Mouse (Mus musculus): ENCODE results near the gene Ppp1r36. TPM values are rescaled to one million over a fixed set of nuclear protein-coding genes. Genes with fewer than 3 reads are reported as not detected.
A peak's percentile ranks its signal among the peaks of the same experiment; 100 is the strongest.
"Not testable (repeated sequence)": the region's sequence is repeated elsewhere in the genome, so short reads cannot be mapped to it uniquely, and the experiment has no call there.

Gene Ppp1r36
- polyA plus RNA-seq, 1 experiment from 2014 or later, result 0.75 TPM

DNA sequence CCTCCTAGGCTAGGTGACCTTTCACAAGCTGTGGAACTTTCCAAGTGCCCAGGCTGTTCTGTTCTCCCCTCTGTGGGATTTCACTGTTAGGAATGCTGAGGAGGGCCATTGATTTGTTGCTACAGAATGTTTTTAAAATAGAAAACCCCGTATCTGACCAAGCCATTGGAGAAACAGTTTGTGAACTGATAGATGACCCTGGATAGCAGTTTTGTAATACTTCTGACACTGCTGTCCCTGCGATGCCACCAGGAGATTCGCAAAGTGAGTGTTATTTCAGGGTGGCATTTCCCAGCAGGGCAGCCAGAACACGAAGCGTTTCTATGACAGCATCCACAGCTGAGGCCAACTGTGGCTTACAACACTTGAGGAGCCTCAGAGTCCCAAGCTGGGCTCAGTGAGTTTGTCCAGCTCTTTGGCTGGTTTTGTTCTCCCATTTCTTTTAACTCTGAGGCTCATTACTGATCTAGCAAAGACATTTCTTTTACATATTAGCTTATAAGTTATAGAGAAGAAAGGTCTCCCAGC, 13.6 kb downstream of the Ppp1r36 start:
- Histone ChIP-seq H3K4me2 (replicated peaks) (no peak overlapping the region), H3K4me1 (peaks cover 7% of the 10 kb centered on the region), H3K27ac (no peak overlapping the region), H3K9me3 (no peaks in the 10 kb centered on the region), H3K27me3 (replicated peaks) (peaks cover 11% of the 10 kb centered on the region), H3K36me3 (no peaks in the 10 kb centered on the region), H3K4me3 (no peak overlapping the region), H3K9ac (no peak overlapping the region)
- ATAC-seq (ENCODE audit: low FRiP score, low read depth), result no peak
- 60% methylated on average over 5 of the region's 5 CpGs for WGBS

DNA sequence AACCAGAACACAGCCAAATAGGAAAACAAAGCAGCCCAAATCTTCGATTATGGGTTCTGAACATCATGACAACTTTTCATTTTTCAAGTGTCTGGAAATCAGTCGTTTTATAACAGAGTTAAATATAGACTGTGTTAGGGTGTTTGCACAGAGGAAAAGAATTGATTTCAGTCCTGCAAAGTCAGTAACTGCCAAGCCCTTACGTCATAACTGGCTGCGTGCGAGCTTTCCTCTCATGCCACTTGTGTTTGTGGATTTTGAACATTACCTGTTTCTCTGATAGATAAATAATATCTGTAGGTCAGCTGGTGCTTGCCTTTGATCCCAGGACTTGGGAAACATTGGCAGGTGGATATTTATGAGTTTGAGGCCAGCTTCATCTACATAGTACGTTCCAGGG, 14.1 kb downstream of the Ppp1r36 start:
- H3K4me1 ChIP-seq, result peaks cover 7% of the 10 kb centered on the region
- H3K27ac ChIP-seq, result no peak overlapping the region
- H3K36me3 ChIP-seq, result no peaks in the 10 kb centered on the region
- no peak overlapping the region for H3K4me2 ChIP-seq (replicated peaks)
- H3K9ac ChIP-seq, result no peak overlapping the region
- ATAC-seq (ENCODE audit: low FRiP score, low read depth), result no peak
- H3K27me3 ChIP-seq (replicated peaks), result peaks cover 11% of the 10 kb centered on the region
- H3K4me3 ChIP-seq, result no peak overlapping the region
- H3K9me3 ChIP-seq, result no peaks in the 10 kb centered on the region
- 90% methylated on average over 6 of the region's 6 CpGs for WGBS

DNA sequence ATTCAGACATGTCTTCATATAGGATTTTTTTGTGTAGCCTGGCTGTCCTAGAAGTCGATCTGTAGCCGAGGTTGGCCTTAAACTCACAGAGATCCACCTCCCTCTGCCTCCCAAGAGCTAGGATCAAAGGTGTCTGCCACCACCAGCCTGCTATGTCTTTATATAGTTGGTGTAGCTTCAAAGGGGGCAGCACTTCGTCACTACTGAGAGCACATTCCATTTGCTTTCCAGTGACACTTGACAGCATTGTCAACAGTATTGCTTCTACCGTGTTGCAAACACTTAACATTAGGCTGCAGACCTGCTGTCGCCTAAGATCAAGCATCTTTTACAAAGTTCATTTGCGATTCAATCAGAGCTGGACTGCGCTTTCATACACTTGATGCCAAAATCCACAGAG, 16.8 kb downstream of the Ppp1r36 start:
- Histone ChIP-seq H3K36me3 (no peaks in the 10 kb centered on the region), H3K4me3 (no peak overlapping the region), H3K9me3 (no peaks in the 10 kb centered on the region), H3K9ac (no peak overlapping the region), H3K4me1 (peaks cover 7% of the 10 kb centered on the region), H3K27ac (no peak overlapping the region), H3K4me2 (replicated peaks) (no peak overlapping the region), H3K27me3 (replicated peaks) (peaks cover 11% of the 10 kb centered on the region)
- 38% methylated on average over 7 of the region's 7 CpGs for WGBS
- no peak for ATAC-seq (ENCODE audit: low FRiP score, low read depth)

DNA sequence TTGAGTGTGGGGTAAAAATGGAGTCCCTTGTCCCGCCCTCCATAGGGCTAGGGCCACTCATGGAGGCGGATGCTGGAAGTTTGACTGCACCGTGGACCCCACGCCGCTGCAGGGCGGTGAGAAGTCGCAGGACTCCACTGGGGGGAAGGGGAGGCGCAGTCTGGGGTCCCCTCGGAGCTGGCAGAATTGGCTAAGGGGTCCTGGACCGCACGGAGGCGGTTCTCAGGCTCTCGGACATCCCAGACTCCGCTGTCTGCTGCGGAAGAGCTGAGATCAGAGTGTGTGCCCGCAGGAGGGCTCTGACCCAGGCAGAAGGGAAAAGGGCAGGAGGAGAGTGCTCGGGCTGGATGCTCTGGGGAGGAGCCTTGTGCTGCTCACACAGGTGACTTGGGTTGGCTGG, 17.7 kb downstream of the Ppp1r36 start:
- no peaks in the 10 kb centered on the region for H3K36me3 ChIP-seq
- H3K27ac ChIP-seq, result no peak overlapping the region
- peak overlapping the region; percentile 57 for H3K4me2 ChIP-seq (replicated peaks)
- H3K4me3 ChIP-seq, result peak overlapping the region; percentile 22; the same call in 1 of the 2 replicates
- peaks cover 7% of the 10 kb centered on the region for H3K4me1 ChIP-seq
- peaks cover 11% of the 10 kb centered on the region for H3K27me3 ChIP-seq (replicated peaks)
- no peaks in the 10 kb centered on the region for H3K9me3 ChIP-seq
- H3K9ac ChIP-seq, result no peak overlapping the region
- no peak for ATAC-seq (ENCODE audit: low FRiP score, low read depth)
- 4% methylated on average over 17 of the region's 17 CpGs for WGBS

DNA sequence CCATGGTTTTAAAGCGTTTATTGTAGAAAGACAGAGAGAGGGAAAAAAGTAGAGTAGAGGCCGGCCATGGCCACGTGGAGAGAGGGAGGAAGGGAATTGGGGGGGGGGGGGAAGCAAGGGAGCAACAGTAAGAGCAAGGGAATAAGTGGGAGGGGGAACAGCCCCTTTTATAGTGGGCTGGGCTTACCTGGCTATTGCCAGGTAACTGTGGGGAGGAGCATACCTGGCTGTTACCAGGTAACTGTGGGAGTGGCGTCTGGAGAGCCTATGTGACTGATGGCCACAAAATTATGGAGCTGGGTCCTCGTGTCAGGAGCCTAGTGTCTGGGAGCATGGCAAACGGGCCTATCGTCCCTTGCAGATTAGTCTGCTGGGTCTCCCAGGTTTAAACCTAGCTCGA, 18.2 kb downstream of the Ppp1r36 start:
- peak overlapping the region; percentile 57 for H3K4me2 ChIP-seq (replicated peaks)
- no peak overlapping the region; the same call in 1 of the 2 replicates for H3K4me3 ChIP-seq
- ATAC-seq (ENCODE audit: low FRiP score, low read depth), result no peak
- no peak overlapping the region for H3K9ac ChIP-seq
- no peaks in the 10 kb centered on the region for H3K36me3 ChIP-seq
- peaks cover 11% of the 10 kb centered on the region for H3K27me3 ChIP-seq (replicated peaks)
- peaks cover 7% of the 10 kb centered on the region for H3K4me1 ChIP-seq
- H3K9me3 ChIP-seq, result no peaks in the 10 kb centered on the region
- 50% methylated on average over 8 of the region's 8 CpGs for WGBS
- no peak overlapping the region for H3K27ac ChIP-seq

DNA sequence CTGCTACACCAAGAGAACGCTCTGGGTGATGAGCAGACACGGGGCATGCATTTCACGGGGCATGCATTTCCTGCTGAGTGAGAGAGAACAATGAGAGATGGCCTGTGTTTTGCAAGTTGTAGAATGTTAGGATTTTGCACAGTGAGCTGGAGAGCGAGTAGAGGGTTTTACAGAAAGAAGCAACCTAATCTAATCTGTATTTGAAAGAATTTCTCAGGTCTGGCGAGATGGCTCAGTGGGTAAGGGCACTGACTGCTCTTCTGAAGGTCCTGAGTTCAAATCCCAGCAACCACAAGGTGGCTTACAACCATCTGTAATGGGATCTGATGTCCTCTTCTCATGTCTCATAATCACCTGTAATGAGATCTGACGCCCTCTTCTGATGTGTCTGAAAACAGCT, 26.1 kb downstream of the Ppp1r36 start:
- H3K4me3 ChIP-seq; H3K9me3 ChIP-seq; H3K27me3 ChIP-seq (replicated peaks); H3K27ac ChIP-seq; H3K36me3 ChIP-seq; H3K4me1 ChIP-seq; H3K9ac ChIP-seq; H3K4me2 ChIP-seq (replicated peaks); ATAC-seq (ENCODE audit: low FRiP score, low read depth): not testable (repeated sequence)
- WGBS, result 82% methylated on average over 6 of the region's 6 CpGs

DNA sequence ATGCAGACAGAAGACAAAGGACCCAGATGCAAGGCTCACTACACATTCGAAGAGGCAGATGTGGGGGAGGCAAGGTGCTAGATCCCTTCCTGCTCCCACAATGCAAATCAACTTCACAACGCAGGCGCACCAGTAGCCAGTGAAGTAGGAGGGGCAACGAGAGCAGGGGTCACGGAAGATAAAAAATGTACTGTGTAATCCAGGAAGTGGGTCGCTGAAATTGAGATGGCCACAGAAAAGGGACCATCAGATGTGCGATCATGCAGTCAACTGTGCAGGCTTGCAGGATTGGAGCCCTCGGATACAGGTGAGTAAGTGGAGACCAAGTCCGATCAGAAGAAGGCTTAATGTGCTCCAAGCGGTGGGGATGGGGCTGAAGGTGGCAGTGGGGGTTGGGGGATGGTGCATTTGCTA, 27.0 kb downstream of the Ppp1r36 start:
- Histone ChIP-seq H3K9me3 (no peaks in the 10 kb centered on the region), H3K9ac (no peak overlapping the region), H3K4me3 (no peak overlapping the region), H3K4me1 (no peaks in the 10 kb centered on the region), H3K27me3 (replicated peaks) (no peaks in the 10 kb centered on the region), H3K4me2 (replicated peaks) (no peak overlapping the region), H3K27ac (no peak overlapping the region), H3K36me3 (no peaks in the 10 kb centered on the region)
- no peak for ATAC-seq (ENCODE audit: low FRiP score, low read depth)
- 68% methylated on average over 10 of the region's 10 CpGs for WGBS

DNA sequence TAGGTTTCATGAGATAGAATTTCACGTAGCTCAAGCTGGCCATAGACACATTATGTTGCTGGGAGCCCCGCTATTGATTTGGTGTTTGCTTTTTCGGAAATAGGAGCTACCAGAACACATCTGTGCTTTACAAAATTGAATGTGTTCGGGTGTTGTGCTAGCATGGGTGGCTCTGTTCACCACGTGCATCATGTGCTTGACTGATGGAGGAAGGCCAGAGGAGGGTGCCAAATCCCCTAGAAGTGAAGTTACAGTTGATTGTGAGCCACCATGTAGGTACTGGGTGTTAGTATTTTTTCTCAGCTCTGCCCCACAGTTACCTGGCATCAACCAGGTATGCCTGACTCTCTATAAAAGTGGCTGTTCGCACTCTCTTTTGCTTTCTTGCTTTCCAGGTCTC, 27.5 kb downstream of the Ppp1r36 start:
- 82% methylated on average over 6 of the region's 6 CpGs for WGBS

DNA sequence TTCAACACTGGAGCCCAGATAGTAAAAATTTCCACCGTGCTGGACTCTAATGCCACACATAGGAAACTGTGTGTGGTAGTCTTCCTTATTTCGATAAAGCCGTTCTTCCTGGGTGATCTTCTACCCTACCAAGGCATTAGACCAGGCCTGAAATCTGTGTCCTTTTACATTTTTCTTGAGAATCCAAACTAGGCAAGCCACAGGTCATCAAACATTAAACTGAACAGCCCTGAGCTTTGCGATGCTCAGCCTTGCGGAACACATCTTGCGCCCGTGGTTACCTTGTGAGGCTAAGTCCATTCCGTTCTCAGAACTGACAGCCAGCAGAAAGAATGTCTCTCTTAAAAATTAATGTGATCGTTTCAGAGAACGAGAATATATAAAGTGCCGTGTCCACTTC, 28.9 kb downstream of the Ppp1r36 start:
- 82% methylated on average over 11 of the region's 11 CpGs for WGBS
- Histone ChIP-seq H3K27ac (no peak overlapping the region), H3K27me3 (replicated peaks) (no peaks in the 10 kb centered on the region), H3K4me1 (no peaks in the 10 kb centered on the region), H3K4me3 (no peak overlapping the region), H3K9me3 (no peaks in the 10 kb centered on the region), H3K9ac (no peak overlapping the region), H3K36me3 (no peaks in the 10 kb centered on the region), H3K4me2 (replicated peaks) (no peak overlapping the region)
- no peak for ATAC-seq (ENCODE audit: low FRiP score, low read depth)

More for the DNA sequence above, 27.5 kb downstream of the Ppp1r36 start:
- no peak for ATAC-seq (ENCODE audit: low FRiP score, low read depth)
- no peaks in the 10 kb centered on the region for H3K4me1 ChIP-seq
- no peak overlapping the region for H3K4me3 ChIP-seq
- no peaks in the 10 kb centered on the region for H3K27me3 ChIP-seq (replicated peaks)
- H3K27ac ChIP-seq, result no peak overlapping the region
- H3K4me2 ChIP-seq (replicated peaks), result no peak overlapping the region
- H3K36me3 ChIP-seq, result no peaks in the 10 kb centered on the region
- H3K9me3 ChIP-seq, result no peaks in the 10 kb centered on the region
- no peak overlapping the region for H3K9ac ChIP-seq

DNA sequence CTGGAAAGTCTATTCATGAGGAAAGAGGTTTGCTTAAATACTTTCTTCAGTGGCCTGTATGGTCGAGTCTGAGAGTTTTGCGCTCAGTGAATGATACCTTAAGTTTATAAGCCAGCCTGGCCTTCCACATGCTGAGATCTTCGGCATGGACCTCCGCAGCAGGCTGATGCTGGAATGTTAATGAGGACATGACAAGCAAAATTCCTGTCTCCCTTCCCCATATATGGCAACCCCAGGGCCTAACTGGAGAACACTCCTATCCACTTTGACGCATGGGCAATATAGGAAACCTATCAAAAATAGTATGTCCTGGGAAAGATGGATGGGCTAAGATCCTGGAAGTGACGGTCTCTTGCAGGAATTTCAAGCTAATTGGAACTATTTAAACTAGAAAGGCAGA, 30.8 kb downstream of the Ppp1r36 start:
- Histone ChIP-seq H3K4me3 (no peak overlapping the region), H3K9ac (no peak overlapping the region), H3K36me3 (no peaks in the 10 kb centered on the region), H3K4me2 (replicated peaks) (no peak overlapping the region), H3K4me1 (no peaks in the 10 kb centered on the region), H3K27ac (no peak overlapping the region), H3K27me3 (replicated peaks) (no peaks in the 10 kb centered on the region), H3K9me3 (no peaks in the 10 kb centered on the region)
- no peak for ATAC-seq (ENCODE audit: low FRiP score, low read depth)
- 82% methylated on average over 6 of the region's 6 CpGs for WGBS

DNA sequence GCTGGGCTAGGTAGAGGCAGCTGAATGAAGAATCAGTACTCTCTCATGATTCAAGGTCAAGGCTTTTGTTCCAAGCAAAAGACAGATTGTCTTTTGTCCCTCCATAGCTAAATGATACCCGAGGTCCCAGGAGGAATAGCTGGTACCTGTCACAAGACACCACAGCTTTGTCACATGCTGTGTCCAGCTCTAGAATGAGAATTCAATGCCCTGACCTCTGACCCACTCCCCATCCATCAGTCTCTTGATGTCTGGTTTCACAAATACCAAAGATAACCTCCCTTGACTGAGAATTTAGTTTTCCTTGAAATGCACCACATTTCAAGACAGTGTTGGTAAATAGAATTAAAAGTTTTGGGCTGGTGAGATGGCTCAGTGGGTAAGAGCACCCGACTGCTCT, 34.9 kb downstream of the Ppp1r36 start:
- Histone ChIP-seq H3K27me3 (replicated peaks) (no peaks in the 10 kb centered on the region), H3K9me3 (no peaks in the 10 kb centered on the region), H3K4me2 (replicated peaks) (no peak overlapping the region), H3K27ac (no peak overlapping the region), H3K9ac (no peak overlapping the region), H3K4me3 (no peak overlapping the region), H3K36me3 (no peaks in the 10 kb centered on the region), H3K4me1 (no peaks in the 10 kb centered on the region)
- WGBS, result 44% methylated on average over 2 of the region's 2 CpGs
- ATAC-seq (ENCODE audit: low FRiP score, low read depth), result no peak

DNA sequence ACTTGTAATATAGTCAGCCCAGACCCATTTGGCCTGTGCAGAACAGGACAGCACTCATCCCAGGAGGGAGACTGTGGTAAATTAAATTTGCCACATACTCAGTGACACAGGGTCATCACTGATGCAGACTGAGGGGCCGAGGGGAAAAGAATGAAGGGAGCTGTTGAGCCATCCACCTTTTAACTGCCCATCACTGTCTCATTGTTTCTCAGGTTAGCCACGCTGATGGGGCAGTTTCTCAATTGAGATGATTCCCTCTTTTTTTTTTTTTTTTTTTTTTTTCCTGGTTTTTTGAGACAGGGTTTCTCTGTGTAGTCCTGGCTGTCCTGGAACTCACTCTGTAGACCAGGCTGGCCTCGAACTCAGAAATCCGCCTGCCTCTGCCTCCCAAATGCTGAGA, 41.1 kb downstream of the Ppp1r36 start:
- H3K27ac ChIP-seq; H3K4me2 ChIP-seq (replicated peaks); H3K9ac ChIP-seq; H3K27me3 ChIP-seq (replicated peaks); H3K36me3 ChIP-seq; ATAC-seq (ENCODE audit: low FRiP score, low read depth); H3K9me3 ChIP-seq; H3K4me1 ChIP-seq; H3K4me3 ChIP-seq: not testable (repeated sequence)
- 83% methylated on average over 4 of the region's 4 CpGs for WGBS

DNA sequence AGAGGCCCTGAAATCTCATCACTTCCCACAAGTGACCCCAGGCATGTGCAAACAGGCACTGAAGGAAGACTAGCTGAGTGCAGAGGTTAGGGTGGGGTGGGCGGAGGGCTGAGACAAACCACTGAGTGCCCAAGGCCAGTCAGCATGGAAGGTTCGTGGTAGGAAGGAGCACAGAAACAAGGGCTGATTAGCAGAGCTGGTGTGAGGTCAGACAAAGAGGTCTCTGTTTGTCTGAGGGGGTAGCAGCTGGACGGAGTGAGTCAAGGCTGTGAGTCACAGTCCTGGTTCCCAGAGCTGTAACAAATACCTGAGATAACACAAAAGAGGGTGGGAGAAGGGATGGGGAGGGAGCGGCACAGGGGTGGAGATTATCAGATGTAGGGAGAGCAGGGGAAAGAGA, 41.7 kb downstream of the Ppp1r36 start:
- 66% methylated on average over 4 of the region's 4 CpGs for WGBS
- 0 out of 2 replicates have a peak, but pooled peaks have one; percentile 21 for ATAC-seq (ENCODE audit: low FRiP score, low read depth)

More for the DNA sequence above, 41.7 kb downstream of the Ppp1r36 start:
- H3K9me3 ChIP-seq, result no peaks in the 10 kb centered on the region
- no peak overlapping the region for H3K4me2 ChIP-seq (replicated peaks)
- no peak overlapping the region for H3K27ac ChIP-seq
- no peaks in the 10 kb centered on the region for H3K4me1 ChIP-seq
- H3K4me3 ChIP-seq, result no peak overlapping the region
- no peaks in the 10 kb centered on the region for H3K27me3 ChIP-seq (replicated peaks)
- H3K36me3 ChIP-seq, result no peaks in the 10 kb centered on the region
- no peak overlapping the region for H3K9ac ChIP-seq

Data from neural tube, embryonic 12.5 days (tissue).